Mouse (Mus musculus): Measurements from ENCODE around the gene Cacna1c. TPM values are rescaled to one million over a fixed set of nuclear protein-coding genes. Genes with fewer than 3 reads are reported as not detected.

Cacna1c gene
- 0.03 and 0.09 TPM in 2 replicates for polyA plus RNA-seq (2012; ENCODE audit: low replicate concordance)

GRCm38 (mm10) chr6:119196382-119197305 lies at the start of gene Cacna1c:
Cacna1c (minus strand) TSS chr6:119196418.

GRCm38 (mm10) chr6:119236241-119236640 lies 40.0 kb upstream of the Cacna1c start, which contains the start of gene Cacna2d4:
Cacna2d4 (plus strand) TSS chr6:119236526.

GRCm38 (mm10) chr6:119175078-119175853 lies 21.0 kb downstream of the Cacna1c start, which contains the start of gene Dcp1b:
Dcp1b (plus strand) TSS chr6:119175253.

GRCm38 (mm10) chr6:118561745-118562609 lies 634.2 kb downstream of the Cacna1c start, which contains the start of gene Ankrd26:
Ankrd26 (minus strand) TSS chr6:118562226.

Other genes starting within 250 kb of the Cacna1c start
- gene Dcp1b, start 21.2 kb downstream of the Cacna1c start, polyA plus RNA-seq (2012; ENCODE audit: low replicate concordance): 25.3 and 28.5 TPM in 2 replicates
- 0.89 and 3.3 TPM in 2 replicates for gene Cacna2d4, start 40.1 kb upstream of the Cacna1c start, polyA plus RNA-seq (2012; ENCODE audit: low replicate concordance)
- gene Lrtm2, start 134.3 kb upstream of the Cacna1c start, polyA plus RNA-seq (2012; ENCODE audit: low replicate concordance): 0.29 TPM in 2 replicates
- gene Adipor2, start 221.3 kb upstream of the Cacna1c start, polyA plus RNA-seq (2012; ENCODE audit: low replicate concordance): 13.6 and 30.2 TPM in 2 replicates

All from hematopoietic multipotent progenitor cell, adult 10-12 weeks (in vitro differentiated cells).